Mouse (Mus musculus): ENCODE measurements around the gene AU040320. TPM values are rescaled to one million over a fixed set of nuclear protein-coding genes. Genes with fewer than 3 reads are reported as not detected.

Gene AU040320
- polyA plus RNA-seq, 2 experiments, result 5.9 to 7.5 TPM

DNA sequence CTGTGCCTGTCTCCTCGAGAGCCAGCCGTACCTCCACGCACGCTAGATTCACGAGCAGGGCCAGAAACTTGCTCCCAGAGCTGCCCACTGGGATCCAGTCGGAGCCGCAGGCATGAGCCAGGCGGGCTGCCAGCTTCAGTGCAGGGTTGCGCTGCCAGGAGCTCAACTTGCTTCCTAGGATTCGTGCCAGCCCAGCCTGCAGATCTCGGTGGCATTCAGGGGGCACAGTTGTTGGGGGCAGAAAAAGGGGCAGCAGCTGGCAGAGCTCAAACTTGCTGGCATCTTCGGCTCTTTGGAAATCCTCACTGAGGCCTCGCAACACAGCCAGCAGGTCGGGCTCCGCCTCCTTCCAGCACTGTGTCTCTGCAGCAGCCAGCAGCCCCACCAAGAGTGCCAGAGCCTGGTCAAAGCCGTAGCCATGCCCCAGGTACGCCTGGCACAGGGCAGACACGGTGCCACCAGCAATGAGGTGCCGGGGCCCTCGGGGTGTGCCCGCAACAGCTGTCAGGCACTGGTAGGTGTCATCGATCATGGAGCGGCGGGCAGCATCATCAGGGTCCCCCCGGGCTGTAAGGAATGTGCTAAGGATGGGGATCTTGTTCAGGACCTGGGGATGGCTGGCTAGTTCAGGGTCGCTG lies 3.2 kb upstream of the AU040320 start:
- Histone ChIP-seq H3K27ac (no peak overlapping the region), H3K4me2 (ENCODE audit: low read depth) (no peak overlapping the region), H3K9me3 (ENCODE audit: control insufficient read depth, low read length) (no peaks in the 10 kb centered on the region), H3K4me1 (replicated peaks; ENCODE audit: control insufficient read depth in 2 of 2, insufficient read depth in 2 of 2, low read length in 1 of 2) (peaks cover 0 to 7% of the 10 kb centered on the region in 2 experiments), H3K4me3 (ENCODE audit: insufficient read depth in 1 of 2, low read depth in 2 of 2, low read length in 2 of 2) (no peak overlapping the region), H3K27me3 (ENCODE audit: control insufficient read depth, insufficient read depth, low read length) (no peaks in the 10 kb centered on the region), H3K9ac (replicated peaks) (no peak overlapping the region), H3K36me3 (replicated peaks; ENCODE audit: control insufficient read depth, insufficient read depth, low read depth) (no peaks in the 10 kb centered on the region; the same call in none of the 2 replicates)
- WGBS (ENCODE audit: insufficient replicate concordance), result 84% methylated on average over 26 of the region's 26 CpGs
- ATAC-seq (ENCODE audit: insufficient read depth) (no peak), DNase-seq (ENCODE audit: low read depth in 3 of 3, low spot score in 3 of 3) (no peak)
- TF ChIP-seq EP300 (IDR thresholded peaks at IDR 0.05; ENCODE audit: low read depth) (no peak), CTCF (IDR thresholded peaks at IDR 0.05; ENCODE audit: low read depth) (no peak)

DNA sequence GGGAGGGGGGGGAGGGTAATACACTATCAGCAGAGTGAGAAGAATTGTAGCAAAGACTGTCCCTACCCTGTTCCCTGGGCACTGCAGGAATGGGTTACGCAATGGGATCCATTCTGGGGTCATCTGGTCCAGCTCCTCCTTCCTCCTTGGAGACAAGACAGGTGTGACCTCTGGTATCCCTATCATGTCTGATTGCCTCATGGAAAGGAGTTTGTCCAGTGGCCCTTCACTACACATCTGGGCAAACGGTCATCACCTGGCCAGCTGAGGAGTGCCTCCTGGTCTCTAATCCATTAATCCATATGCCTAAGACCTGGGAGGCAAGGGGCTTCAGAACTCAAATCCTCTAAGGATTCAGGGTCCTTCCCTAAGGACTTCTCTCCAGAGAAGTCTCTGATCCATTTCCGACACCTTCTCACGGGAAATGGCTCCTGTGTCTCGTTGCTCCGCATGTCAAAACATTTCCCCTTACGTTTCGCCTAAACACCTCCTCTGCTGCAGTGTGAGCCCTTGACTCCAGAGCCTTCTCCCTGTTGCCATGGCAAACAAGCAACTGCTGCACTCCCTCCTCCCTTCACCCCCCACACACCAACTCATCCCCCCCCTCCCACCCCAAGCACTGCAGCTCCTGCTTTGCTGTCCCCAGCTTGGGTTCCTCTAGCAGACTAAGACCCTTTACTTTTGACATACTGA lies 2.3 kb upstream of the AU040320 start:
- H3K4me1 ChIP-seq (replicated peaks; ENCODE audit: control insufficient read depth in 2 of 2, insufficient read depth in 2 of 2, low read length in 1 of 2), result peaks cover 0 to 7% of the 10 kb centered on the region in 2 experiments
- TF ChIP-seq EP300 (IDR thresholded peaks at IDR 0.05; ENCODE audit: low read depth) (no peak), CTCF (IDR thresholded peaks at IDR 0.05; ENCODE audit: low read depth) (no peak)
- H3K27me3 ChIP-seq (ENCODE audit: control insufficient read depth, insufficient read depth, low read length), result no peaks in the 10 kb centered on the region
- 85% methylated on average over 8 of the region's 8 CpGs for WGBS (ENCODE audit: insufficient replicate concordance)
- no peaks in the 10 kb centered on the region; the same call in none of the 2 replicates for H3K36me3 ChIP-seq (replicated peaks; ENCODE audit: control insufficient read depth, insufficient read depth, low read depth)
- no peak overlapping the region for H3K27ac ChIP-seq
- no peak overlapping the region for H3K9ac ChIP-seq (replicated peaks)
- no peak for ATAC-seq (ENCODE audit: insufficient read depth)
- H3K9me3 ChIP-seq (ENCODE audit: control insufficient read depth, low read length), result no peaks in the 10 kb centered on the region
- H3K4me2 ChIP-seq (ENCODE audit: low read depth), result no peak overlapping the region
- no peak for DNase-seq (ENCODE audit: low read depth in 3 of 3, low spot score in 3 of 3)
- no peak overlapping the region for H3K4me3 ChIP-seq (ENCODE audit: insufficient read depth in 1 of 2, low read depth in 2 of 2, low read length in 2 of 2)

GRCm38 (mm10) chr4:126751556-126752023 lies 1.8 kb upstream of the AU040320 start:
- Histone ChIP-seq H3K27ac (no peak overlapping the region), H3K4me1 (replicated peaks; ENCODE audit: control insufficient read depth in 2 of 2, insufficient read depth in 2 of 2, low read length in 1 of 2) (peaks cover 0 to 7% of the 10 kb centered on the region in 2 experiments), H3K36me3 (replicated peaks; ENCODE audit: control insufficient read depth, insufficient read depth, low read depth) (no peaks in the 10 kb centered on the region; the same call in 1 of the 2 replicates), H3K4me3 (ENCODE audit: insufficient read depth in 1 of 2, low read depth in 2 of 2, low read length in 2 of 2) (no peak overlapping the region), H3K9me3 (ENCODE audit: control insufficient read depth, low read length) (no peaks in the 10 kb centered on the region), H3K27me3 (ENCODE audit: control insufficient read depth, insufficient read depth, low read length) (no peaks in the 10 kb centered on the region), H3K4me2 (ENCODE audit: low read depth) (peak overlapping the region; percentile 92), H3K9ac (replicated peaks) (no peak overlapping the region)
- DNase-seq (ENCODE audit: low read depth in 3 of 3, low spot score in 3 of 3), result no peak
- no peak for TF ChIP-seq CTCF (IDR thresholded peaks at IDR 0.05; ENCODE audit: low read depth)
- no peak for TF ChIP-seq EP300 (IDR thresholded peaks at IDR 0.05; ENCODE audit: low read depth)
- 74% methylated on average over 10 of the region's 10 CpGs for WGBS (ENCODE audit: insufficient replicate concordance)
- ATAC-seq (ENCODE audit: insufficient read depth), result no peak

DNA sequence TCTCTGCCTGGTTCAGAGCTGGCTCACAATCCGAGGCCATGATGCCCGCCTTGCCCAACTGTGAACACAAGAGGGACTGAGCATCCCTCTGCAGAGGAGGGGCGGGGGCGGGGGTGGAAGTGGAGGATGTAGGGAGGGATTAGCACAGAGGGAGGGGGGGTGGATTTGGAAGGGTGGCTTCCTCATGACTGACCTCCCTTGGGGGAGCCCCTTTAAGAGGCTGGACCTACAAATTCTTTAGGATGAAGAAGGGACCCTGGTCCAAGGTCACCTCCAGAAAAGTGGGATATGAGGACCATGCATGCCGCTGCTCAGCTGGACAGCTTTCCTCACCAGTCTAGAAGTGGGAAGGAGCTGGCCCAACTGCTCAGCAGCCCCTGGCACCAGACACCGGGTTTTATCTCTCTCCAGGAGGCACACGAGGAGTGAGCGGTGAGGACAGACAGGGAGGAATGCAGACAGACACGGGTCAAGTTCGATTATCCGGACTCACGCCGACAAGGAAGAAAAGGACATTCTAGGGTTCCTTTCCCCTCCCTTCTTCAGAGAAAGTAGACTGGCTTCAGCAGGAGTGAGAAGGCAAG lies 1.2 kb upstream of the AU040320 start:
- Histone ChIP-seq H3K9ac (replicated peaks) (peak overlapping the region; percentile 67), H3K4me2 (ENCODE audit: low read depth) (peak overlapping the region; percentile 92), H3K27me3 (ENCODE audit: control insufficient read depth, insufficient read depth, low read length) (no peaks in the 10 kb centered on the region), H3K4me1 (replicated peaks; ENCODE audit: control insufficient read depth in 2 of 2, insufficient read depth in 2 of 2, low read length in 1 of 2) (peaks cover 0 to 7% of the 10 kb centered on the region in 2 experiments), H3K36me3 (replicated peaks; ENCODE audit: control insufficient read depth, insufficient read depth, low read depth) (no peaks in the 10 kb centered on the region; the same call in 1 of the 2 replicates), H3K27ac (no peak overlapping the region), H3K4me3 (ENCODE audit: insufficient read depth in 1 of 2, low read depth in 2 of 2, low read length in 2 of 2) (peak overlapping the region; percentile 79), H3K9me3 (ENCODE audit: control insufficient read depth, low read length) (no peaks in the 10 kb centered on the region)
- no peak for ATAC-seq (ENCODE audit: insufficient read depth)
- 23% methylated on average over 13 of the region's 13 CpGs for WGBS (ENCODE audit: insufficient replicate concordance)
- DNase-seq (ENCODE audit: low read depth in 3 of 3, low spot score in 3 of 3), result no peak
- no peak for TF ChIP-seq EP300 (IDR thresholded peaks at IDR 0.05; ENCODE audit: low read depth)
- TF ChIP-seq CTCF (IDR thresholded peaks at IDR 0.05; ENCODE audit: low read depth), result no peak

Data from liver, embryonic 14.5 days (tissue).